Mouse (Mus musculus): ENCODE measurements around the gene Gng2. TPM values are rescaled to one million over a fixed set of nuclear protein-coding genes. Genes with fewer than 3 reads are reported as not detected.

Gene Gng2
- polyA plus RNA-seq, 1 experiment from 2014 or later = 11.6 TPM

DNA sequence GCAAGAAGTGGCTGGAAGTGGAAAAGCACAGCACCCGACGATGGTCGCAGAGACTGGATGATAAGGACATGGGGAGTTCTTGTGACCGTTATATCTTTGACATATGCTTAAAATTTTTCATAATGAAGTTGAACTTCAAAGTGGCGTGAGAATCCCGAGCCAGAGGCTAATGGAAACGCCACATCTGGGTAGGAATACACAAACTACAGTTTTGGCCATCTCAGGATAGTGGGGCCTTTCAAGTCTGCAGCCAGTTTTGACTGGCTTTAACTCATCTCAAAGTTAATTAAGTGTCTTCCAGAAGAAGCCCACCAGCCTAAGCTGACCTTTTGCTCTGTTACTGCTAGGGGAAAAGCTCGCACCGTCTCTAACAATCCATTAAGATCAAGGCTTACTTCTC lies 17.6 kb downstream of the Gng2 start:
- Histone ChIP-seq H3K27ac (ENCODE audit: low read length) (no peak overlapping the region), H3K4me2 (ENCODE audit: low read depth, low read length) (no peak overlapping the region), H3K4me1 (ENCODE audit: control insufficient read depth, low read depth, low read length) (no peaks in the 10 kb centered on the region), H3K9ac (ENCODE audit: low read depth, low read length) (no peak overlapping the region), H3K27me3 (ENCODE audit: control insufficient read depth, insufficient read depth, low read depth, low read length) (no peaks in the 10 kb centered on the region), H3K36me3 (ENCODE audit: control insufficient read depth, insufficient read depth) (no peaks in the 10 kb centered on the region), H3K9me3 (replicated peaks; ENCODE audit: control insufficient read depth, low read length) (no peaks in the 10 kb centered on the region), H3K4me3 (ENCODE audit: low read depth, low read length) (no peak overlapping the region)
- ATAC-seq (ENCODE audit: low read depth) = no peak
- WGBS (ENCODE audit: insufficient replicate concordance) = 58% methylated on average over 9 of the region's 9 CpGs

DNA sequence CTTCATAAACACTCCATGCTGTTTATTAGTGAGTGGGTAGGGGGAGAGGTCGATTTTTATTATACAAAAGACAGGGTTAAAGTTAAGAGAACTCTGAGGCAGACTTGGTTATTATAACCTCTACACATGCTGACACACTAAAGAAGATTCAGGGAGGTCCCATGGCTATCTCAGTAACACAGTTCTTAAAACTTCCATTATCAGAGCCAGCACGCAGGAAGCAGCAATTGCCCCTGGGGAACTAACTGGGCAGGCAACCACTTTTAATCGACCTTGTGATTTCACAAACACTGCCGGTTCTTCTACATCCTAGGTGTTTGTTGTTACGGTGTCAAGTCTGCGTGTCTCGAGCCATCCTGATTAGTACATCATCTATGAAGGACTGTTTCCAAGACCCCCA lies 22.4 kb downstream of the Gng2 start:
- no peak for ATAC-seq (ENCODE audit: low read depth)
- H3K27me3 ChIP-seq (ENCODE audit: control insufficient read depth, insufficient read depth, low read depth, low read length) = no peaks in the 10 kb centered on the region
- no peak overlapping the region for H3K4me3 ChIP-seq (ENCODE audit: low read depth, low read length)
- H3K27ac ChIP-seq (ENCODE audit: low read length) = no peak overlapping the region
- no peaks in the 10 kb centered on the region for H3K9me3 ChIP-seq (replicated peaks; ENCODE audit: control insufficient read depth, low read length)
- no peak overlapping the region for H3K4me2 ChIP-seq (ENCODE audit: low read depth, low read length)
- H3K9ac ChIP-seq (ENCODE audit: low read depth, low read length) = no peak overlapping the region
- H3K36me3 ChIP-seq (ENCODE audit: control insufficient read depth, insufficient read depth) = no peaks in the 10 kb centered on the region
- 26% methylated on average over 7 of the region's 7 CpGs for WGBS (ENCODE audit: insufficient replicate concordance)
- no peaks in the 10 kb centered on the region for H3K4me1 ChIP-seq (ENCODE audit: control insufficient read depth, low read depth, low read length)

DNA sequence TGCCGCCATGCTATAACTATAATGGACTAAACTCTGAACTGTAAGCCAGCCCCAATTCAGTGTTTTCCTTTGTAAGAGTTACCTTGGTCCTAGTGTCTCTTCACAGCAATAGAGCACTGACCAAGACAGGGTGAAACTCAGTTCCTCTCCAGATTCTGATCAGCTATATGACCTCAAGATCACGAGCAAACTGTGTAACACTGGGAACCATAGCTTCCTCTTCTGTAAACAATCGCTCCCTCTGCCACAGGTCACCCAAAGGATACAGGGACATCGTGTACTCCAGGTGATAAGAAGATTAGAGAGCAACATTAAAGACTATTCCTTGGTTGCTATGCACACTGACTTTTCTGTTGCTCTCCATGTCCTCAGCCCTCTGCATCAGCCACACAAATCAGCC lies 26.6 kb downstream of the Gng2 start:
- Histone ChIP-seq H3K27ac (ENCODE audit: low read length) (no peak overlapping the region), H3K36me3 (ENCODE audit: control insufficient read depth, insufficient read depth) (no peaks in the 10 kb centered on the region), H3K9me3 (replicated peaks; ENCODE audit: control insufficient read depth, low read length) (no peaks in the 10 kb centered on the region), H3K4me1 (ENCODE audit: control insufficient read depth, low read depth, low read length) (no peaks in the 10 kb centered on the region), H3K4me2 (ENCODE audit: low read depth, low read length) (no peak overlapping the region), H3K9ac (ENCODE audit: low read depth, low read length) (no peak overlapping the region), H3K27me3 (ENCODE audit: control insufficient read depth, insufficient read depth, low read depth, low read length) (no peaks in the 10 kb centered on the region), H3K4me3 (ENCODE audit: low read depth, low read length) (no peak overlapping the region)
- 36% methylated on average over 4 of the region's 4 CpGs for WGBS (ENCODE audit: insufficient replicate concordance)
- ATAC-seq (ENCODE audit: low read depth) = no peak

DNA sequence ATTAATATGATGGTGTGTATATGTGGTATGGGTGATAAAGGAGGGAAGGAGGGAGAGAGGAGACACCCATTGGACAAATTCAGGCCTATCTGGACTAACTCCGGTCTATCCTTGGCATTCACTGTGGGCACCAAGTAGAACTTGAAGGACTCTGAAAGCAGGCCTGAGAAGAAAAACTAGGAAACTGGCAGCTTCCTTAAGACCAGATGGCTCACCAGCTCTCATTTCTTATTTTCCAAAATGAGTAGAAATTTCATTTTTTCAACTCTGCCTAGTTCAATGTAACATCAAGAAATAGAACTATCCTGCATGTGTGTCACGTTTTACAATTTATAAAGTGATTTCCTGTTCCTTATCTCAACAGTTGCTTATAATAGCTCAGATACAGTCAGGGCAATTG lies 28.0 kb downstream of the Gng2 start:
- Histone ChIP-seq H3K36me3 (ENCODE audit: control insufficient read depth, insufficient read depth) (no peaks in the 10 kb centered on the region), H3K9me3 (replicated peaks; ENCODE audit: control insufficient read depth, low read length) (no peaks in the 10 kb centered on the region), H3K4me2 (ENCODE audit: low read depth, low read length) (no peak overlapping the region), H3K9ac (ENCODE audit: low read depth, low read length) (no peak overlapping the region), H3K4me1 (ENCODE audit: control insufficient read depth, low read depth, low read length) (no peaks in the 10 kb centered on the region), H3K27ac (ENCODE audit: low read length) (no peak overlapping the region), H3K27me3 (ENCODE audit: control insufficient read depth, insufficient read depth, low read depth, low read length) (no peaks in the 10 kb centered on the region), H3K4me3 (ENCODE audit: low read depth, low read length) (no peak overlapping the region)
- 54% methylated on average over 2 of the region's 2 CpGs for WGBS (ENCODE audit: insufficient replicate concordance)
- no peak for ATAC-seq (ENCODE audit: low read depth)

DNA sequence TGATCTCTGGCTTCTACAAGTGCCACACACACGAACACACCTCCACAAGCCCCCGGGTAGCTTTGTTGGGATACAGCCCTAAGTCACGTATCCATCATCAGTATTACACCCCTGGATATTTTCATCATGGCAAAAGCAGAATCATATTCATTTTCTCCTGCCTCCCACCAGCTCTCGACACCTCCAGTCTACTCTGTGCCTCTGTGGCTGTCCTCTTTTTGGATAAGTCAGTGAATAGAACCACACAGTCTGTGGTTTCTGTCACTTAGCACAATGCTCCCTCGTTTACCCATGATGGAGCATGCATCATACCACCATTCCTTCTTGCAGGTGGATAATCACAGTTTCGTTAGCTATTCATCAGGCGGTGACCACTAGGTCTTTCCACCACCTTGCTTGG lies 31.2 kb downstream of the Gng2 start:
- H3K9ac ChIP-seq (ENCODE audit: low read depth, low read length) = no peak overlapping the region
- H3K4me1 ChIP-seq (ENCODE audit: control insufficient read depth, low read depth, low read length) = no peaks in the 10 kb centered on the region
- H3K36me3 ChIP-seq (ENCODE audit: control insufficient read depth, insufficient read depth) = no peaks in the 10 kb centered on the region
- H3K4me3 ChIP-seq (ENCODE audit: low read depth, low read length) = no peak overlapping the region
- no peak overlapping the region for H3K27ac ChIP-seq (ENCODE audit: low read length)
- H3K27me3 ChIP-seq (ENCODE audit: control insufficient read depth, insufficient read depth, low read depth, low read length) = no peaks in the 10 kb centered on the region
- H3K9me3 ChIP-seq (replicated peaks; ENCODE audit: control insufficient read depth, low read length) = no peaks in the 10 kb centered on the region
- no peak overlapping the region for H3K4me2 ChIP-seq (ENCODE audit: low read depth, low read length)
- WGBS (ENCODE audit: insufficient replicate concordance) = 72% methylated on average over 7 of the region's 7 CpGs
- no peak for ATAC-seq (ENCODE audit: low read depth)

DNA sequence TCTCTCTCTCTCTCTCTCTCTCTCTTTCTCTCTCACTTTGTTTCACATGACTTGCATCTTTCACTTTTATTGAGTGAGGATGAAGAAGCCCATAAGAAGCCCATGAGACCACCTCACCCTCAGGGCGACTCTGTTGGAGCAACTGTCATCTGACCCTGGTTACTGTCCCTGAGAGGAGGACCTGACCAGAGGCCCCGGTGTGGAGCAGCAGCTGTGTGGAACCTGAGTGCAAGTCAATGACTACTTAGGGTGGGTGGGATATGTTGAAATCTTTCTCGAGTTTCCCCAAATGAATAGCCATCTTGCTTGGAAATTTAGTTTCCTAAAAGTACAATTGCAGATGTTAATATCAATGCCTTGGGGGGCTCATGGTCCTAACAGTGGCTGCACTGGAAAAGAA lies 34.7 kb downstream of the Gng2 start:
- 51% methylated on average over 3 of the region's 3 CpGs for WGBS (ENCODE audit: insufficient replicate concordance)

DNA sequence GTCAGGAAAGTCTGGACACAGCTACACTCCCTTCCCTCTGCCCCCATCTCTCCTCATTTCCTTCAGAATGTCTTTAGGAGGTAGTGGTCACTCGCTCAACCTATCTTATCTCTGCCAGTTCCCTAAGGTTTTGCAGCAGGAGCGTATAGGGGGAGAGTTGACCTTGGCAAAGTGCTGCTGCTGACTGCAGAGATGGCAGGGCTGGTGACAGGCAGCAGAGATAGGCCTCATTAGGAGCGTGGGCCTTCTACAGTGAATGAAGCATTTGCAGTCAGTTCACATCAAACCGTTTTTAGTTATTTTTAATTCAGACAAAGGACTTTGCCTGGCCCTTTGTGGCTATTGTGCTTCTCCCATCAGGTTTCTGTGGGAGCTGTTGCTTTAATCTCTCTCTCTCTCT lies 35.1 kb downstream of the Gng2 start:
- 30% methylated on average over 4 of the region's 4 CpGs for WGBS (ENCODE audit: insufficient replicate concordance)
- no peaks in the 10 kb centered on the region for H3K27me3 ChIP-seq (ENCODE audit: control insufficient read depth, insufficient read depth, low read depth, low read length)
- H3K4me1 ChIP-seq (ENCODE audit: control insufficient read depth, low read depth, low read length) = no peaks in the 10 kb centered on the region
- H3K9ac ChIP-seq (ENCODE audit: low read depth, low read length) = no peak overlapping the region
- H3K27ac ChIP-seq (ENCODE audit: low read length) = no peak overlapping the region
- no peak for ATAC-seq (ENCODE audit: low read depth)
- no peaks in the 10 kb centered on the region for H3K9me3 ChIP-seq (replicated peaks; ENCODE audit: control insufficient read depth, low read length)
- H3K36me3 ChIP-seq (ENCODE audit: control insufficient read depth, insufficient read depth) = no peaks in the 10 kb centered on the region
- H3K4me3 ChIP-seq (ENCODE audit: low read depth, low read length) = no peak overlapping the region
- no peak overlapping the region for H3K4me2 ChIP-seq (ENCODE audit: low read depth, low read length)

More for the DNA sequence above, 34.7 kb downstream of the Gng2 start:
- H3K4me2 ChIP-seq (ENCODE audit: low read depth, low read length) = no peak overlapping the region
- no peak overlapping the region for H3K9ac ChIP-seq (ENCODE audit: low read depth, low read length)
- no peak for ATAC-seq (ENCODE audit: low read depth)
- no peaks in the 10 kb centered on the region for H3K36me3 ChIP-seq (ENCODE audit: control insufficient read depth, insufficient read depth)
- H3K27ac ChIP-seq (ENCODE audit: low read length) = no peak overlapping the region
- H3K4me3 ChIP-seq (ENCODE audit: low read depth, low read length) = no peak overlapping the region
- no peaks in the 10 kb centered on the region for H3K27me3 ChIP-seq (ENCODE audit: control insufficient read depth, insufficient read depth, low read depth, low read length)
- H3K9me3 ChIP-seq (replicated peaks; ENCODE audit: control insufficient read depth, low read length) = no peaks in the 10 kb centered on the region
- no peaks in the 10 kb centered on the region for H3K4me1 ChIP-seq (ENCODE audit: control insufficient read depth, low read depth, low read length)

DNA sequence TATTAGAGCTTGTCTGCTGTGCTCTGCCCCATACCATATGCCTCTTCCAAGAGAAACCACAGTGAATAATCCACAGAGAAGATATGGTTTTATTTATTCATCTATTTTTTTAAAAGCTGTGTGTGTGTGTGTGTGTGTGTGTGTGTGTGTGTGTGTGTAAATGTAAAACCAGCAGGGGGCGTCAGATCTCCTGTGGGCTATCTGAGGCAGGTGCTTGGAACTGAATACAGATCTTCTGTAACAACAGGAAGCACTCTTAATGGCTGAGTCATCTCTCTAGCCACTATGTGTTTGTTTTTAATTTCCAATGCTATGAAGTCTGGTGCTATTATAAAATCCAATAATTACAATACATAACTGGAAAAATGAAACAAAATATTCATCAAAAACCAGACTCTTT lies 37.4 kb downstream of the Gng2 start:
- H3K4me1 ChIP-seq (ENCODE audit: control insufficient read depth, low read depth, low read length) = no peaks in the 10 kb centered on the region
- no peak overlapping the region for H3K4me3 ChIP-seq (ENCODE audit: low read depth, low read length)
- no peak for ATAC-seq (ENCODE audit: low read depth)
- no peak overlapping the region for H3K4me2 ChIP-seq (ENCODE audit: low read depth, low read length)
- H3K36me3 ChIP-seq (ENCODE audit: control insufficient read depth, insufficient read depth) = no peaks in the 10 kb centered on the region
- H3K27me3 ChIP-seq (ENCODE audit: control insufficient read depth, insufficient read depth, low read depth, low read length) = no peaks in the 10 kb centered on the region
- H3K27ac ChIP-seq (ENCODE audit: low read length) = no peak overlapping the region
- 50% methylated on average over 1 of the region's 1 CpGs for WGBS (ENCODE audit: insufficient replicate concordance)
- H3K9me3 ChIP-seq (replicated peaks; ENCODE audit: control insufficient read depth, low read length) = no peaks in the 10 kb centered on the region
- no peak overlapping the region for H3K9ac ChIP-seq (ENCODE audit: low read depth, low read length)

DNA sequence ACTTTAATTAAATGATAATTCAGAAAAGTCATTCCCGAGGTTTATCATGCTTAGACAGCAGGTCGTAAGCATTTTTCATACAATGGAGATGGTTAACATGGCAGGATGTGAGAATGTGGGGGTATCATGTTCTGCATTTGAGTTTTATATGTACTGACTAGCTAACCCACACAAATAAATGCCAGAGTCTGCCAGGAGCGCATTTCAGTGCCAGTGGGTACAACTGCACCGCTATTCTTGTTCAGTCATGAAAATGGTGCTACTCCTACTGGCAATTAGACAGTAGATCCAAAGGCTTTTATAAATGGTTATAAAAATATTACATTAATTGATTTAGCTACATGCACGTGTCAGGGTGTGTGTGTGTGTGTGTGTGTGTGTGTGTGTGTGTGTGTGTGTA lies 38.9 kb downstream of the Gng2 start:
- H3K9me3 ChIP-seq (replicated peaks; ENCODE audit: control insufficient read depth, low read length) = no peaks in the 10 kb centered on the region
- no peak overlapping the region for H3K4me2 ChIP-seq (ENCODE audit: low read depth, low read length)
- H3K4me1 ChIP-seq (ENCODE audit: control insufficient read depth, low read depth, low read length) = no peaks in the 10 kb centered on the region
- H3K36me3 ChIP-seq (ENCODE audit: control insufficient read depth, insufficient read depth) = no peaks in the 10 kb centered on the region
- no peak overlapping the region for H3K27ac ChIP-seq (ENCODE audit: low read length)
- H3K27me3 ChIP-seq (ENCODE audit: control insufficient read depth, insufficient read depth, low read depth, low read length) = no peaks in the 10 kb centered on the region
- WGBS (ENCODE audit: insufficient replicate concordance) = 70% methylated on average over 5 of the region's 5 CpGs
- no peak for ATAC-seq (ENCODE audit: low read depth)
- H3K9ac ChIP-seq (ENCODE audit: low read depth, low read length) = no peak overlapping the region
- no peak overlapping the region for H3K4me3 ChIP-seq (ENCODE audit: low read depth, low read length)

DNA sequence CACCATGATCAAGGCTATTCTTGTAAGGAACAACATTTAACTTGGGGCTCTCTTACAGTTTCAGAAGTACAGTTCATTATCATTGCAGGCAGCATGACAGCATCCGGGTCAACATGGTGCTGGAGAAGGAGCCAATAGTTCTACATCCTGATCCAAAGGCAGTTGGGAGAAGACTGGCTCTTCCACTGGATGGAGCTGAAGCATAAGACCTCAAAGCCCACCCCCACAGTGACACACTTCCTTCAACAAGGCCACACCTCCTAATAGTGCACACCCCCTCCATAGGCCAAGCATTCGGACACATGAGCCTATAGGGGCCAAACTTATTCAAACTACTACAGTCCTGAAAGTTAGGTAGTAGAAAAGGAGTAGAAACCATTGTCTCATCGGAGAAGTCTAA lies 42.3 kb downstream of the Gng2 start:
- H3K4me1 ChIP-seq (ENCODE audit: control insufficient read depth, low read depth, low read length) = no peaks in the 10 kb centered on the region
- WGBS (ENCODE audit: insufficient replicate concordance) = 67% methylated on average over 3 of the region's 3 CpGs
- H3K27ac ChIP-seq (ENCODE audit: low read length) = no peak overlapping the region
- no peak overlapping the region for H3K4me2 ChIP-seq (ENCODE audit: low read depth, low read length)
- ATAC-seq (ENCODE audit: low read depth) = no peak
- H3K4me3 ChIP-seq (ENCODE audit: low read depth, low read length) = no peak overlapping the region
- no peaks in the 10 kb centered on the region for H3K36me3 ChIP-seq (ENCODE audit: control insufficient read depth, insufficient read depth)
- no peaks in the 10 kb centered on the region for H3K9me3 ChIP-seq (replicated peaks; ENCODE audit: control insufficient read depth, low read length)
- H3K9ac ChIP-seq (ENCODE audit: low read depth, low read length) = no peak overlapping the region
- H3K27me3 ChIP-seq (ENCODE audit: control insufficient read depth, insufficient read depth, low read depth, low read length) = no peaks in the 10 kb centered on the region

Measured in liver, embryonic 16.5 days (tissue).